Mouse (Mus musculus) heart, embryonic 12.5 days (tissue): ENCODE results near the gene 2010109A12Rik. TPM values are rescaled to one million over a fixed set of nuclear protein-coding genes. Genes with fewer than 3 reads are reported as not detected.

Experiments
- ATAC-seq: fragments of 200-750 bp; cut with Nextera tagmentation; 2 replicates; pipeline ENCODE4 v1.8.0; 2017; ENCODE audit warnings: moderate TSS enrichment, moderate library complexity; ENCODE audit not compliant: insufficient number of reproducible peaks, low FRiP score
- H3K27ac ChIP-seq: fragments of 300-500 bp; sonication (generic); 2 replicates; pipeline ENCODE4 v1.5.1; 2016; ENCODE audit warnings: mild to moderate bottlenecking, moderate library complexity; ENCODE audit not compliant: poor library complexity, severe bottlenecking
- H3K27me3 ChIP-seq: fragments of 300-500 bp; sonication (generic); replicated peaks from 2 replicates; pipeline ENCODE4 v1.6.1; 2016; ENCODE audit warnings: mild to moderate bottlenecking, moderate library complexity
- H3K36me3 ChIP-seq: fragments of 300-500 bp; sonication (generic); 2 replicates; pipeline ENCODE4 v1.6.1; 2016; ENCODE audit warnings: mild to moderate bottlenecking, moderate library complexity
- H3K4me1 ChIP-seq: fragments of 300-500 bp; sonication (generic); replicated peaks from 2 replicates; pipeline ENCODE4 v1.6.1; 2016; ENCODE audit warnings: mild to moderate bottlenecking
- H3K4me2 ChIP-seq: fragments of 300-500 bp; sonication (generic); 2 replicates; pipeline ENCODE4 v1.6.1; 2016; ENCODE audit warnings: mild to moderate bottlenecking, moderate library complexity
- H3K4me3 ChIP-seq: fragments of 300-500 bp; sonication (generic); 2 replicates; pipeline ENCODE4 v1.5.1; 2016; ENCODE audit warnings: mild to moderate bottlenecking
- H3K9ac ChIP-seq: fragments of 300-500 bp; sonication (generic); 2 replicates; pipeline ENCODE4 v1.6.1; 2016; ENCODE audit warnings: mild to moderate bottlenecking, moderate library complexity
- H3K9me3 ChIP-seq: fragments of 300-500 bp; sonication (generic); replicated peaks from 2 replicates; pipeline ENCODE4 v1.6.1; 2016; ENCODE audit warnings: mild to moderate bottlenecking, moderate library complexity
- WGBS: fragments of 180-500 bp; shearing (Covaris S2); methylation state at CpG from one replicate; pipeline ENCODE4 v1.1.7; 2016; 5-methylcytosine and 5-hydroxymethylcytosine counted together
- polyA plus RNA-seq: library from polyadenylated mRNA; unstranded; fragments of >200 nt; fragmentation: Nextera tagmentation; extraction: Ambion mirVana; gene quantifications from 2 replicates; pipeline ENCODE4 v1.2.1, GENCODE M21; 2016

2010109A12Rik gene
- polyA plus RNA-seq, 1 experiment from 2014 or later, result 1.9 TPM

DNA sequence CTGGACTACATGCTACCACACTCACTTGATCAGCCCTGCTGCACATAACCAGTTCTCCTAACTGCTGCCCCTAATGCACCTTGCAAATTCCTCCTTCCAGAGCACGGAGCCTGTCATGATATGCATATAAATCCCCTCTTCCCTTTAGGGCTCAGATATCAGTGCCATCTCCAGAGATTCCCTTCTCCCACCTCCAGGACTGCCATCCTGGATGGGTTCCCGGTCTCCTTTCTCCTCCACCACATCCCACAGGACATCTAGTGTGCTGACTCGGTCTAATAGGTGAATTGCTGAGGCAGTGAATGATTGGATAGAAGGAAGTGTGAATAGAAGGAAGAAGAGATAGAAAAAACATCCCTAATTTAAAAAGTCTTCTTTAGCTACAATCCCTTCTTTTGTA, 25.4 kb downstream of the 2010109A12Rik start:
- no peak for ATAC-seq
- Histone ChIP-seq H3K9ac (no peak overlapping the region), H3K9me3 (no peaks in the 10 kb centered on the region), H3K4me3 (no peak overlapping the region), H3K27ac (no peak overlapping the region), H3K4me2 (no peak overlapping the region), H3K4me1 (no peaks in the 10 kb centered on the region), H3K27me3 (0 out of 2 replicates have a peak, but pooled peaks cover 5% of the 10 kb centered on the region), H3K36me3 (no peaks in the 10 kb centered on the region)
- WGBS, result 66% methylated on average over 3 of the region's 3 CpGs

GRCm38 (mm10) chr5:93232838-93233237, 26.5 kb downstream of the 2010109A12Rik start:
- Histone ChIP-seq H3K4me3 (no peak overlapping the region), H3K27me3 (0 out of 2 replicates have a peak, but pooled peaks cover 5% of the 10 kb centered on the region), H3K36me3 (no peaks in the 10 kb centered on the region), H3K4me1 (no peaks in the 10 kb centered on the region), H3K9me3 (no peaks in the 10 kb centered on the region), H3K27ac (no peak overlapping the region), H3K9ac (no peak overlapping the region), H3K4me2 (no peak overlapping the region)
- WGBS, result 90% methylated on average over 2 of the region's 2 CpGs
- no peak for ATAC-seq

- 0 out of 2 replicates have a peak, but pooled peaks cover 5% of the 10 kb centered on the region for H3K27me3 ChIP-seq
- H3K9ac ChIP-seq, result no peak overlapping the region
- H3K36me3 ChIP-seq, result no peaks in the 10 kb centered on the region
- no peak overlapping the region for H3K4me3 ChIP-seq
- H3K4me2 ChIP-seq, result no peak overlapping the region
- H3K27ac ChIP-seq, result no peak overlapping the region
- ATAC-seq, result no peak
- no peaks in the 10 kb centered on the region for H3K9me3 ChIP-seq
- H3K4me1 ChIP-seq, result no peaks in the 10 kb centered on the region
- WGBS, result 74% methylated on average over 4 of the region's 4 CpGs
Observed at GRCm38 (mm10) chr5:93234130-93234529, 27.8 kb downstream of the 2010109A12Rik start.

DNA sequence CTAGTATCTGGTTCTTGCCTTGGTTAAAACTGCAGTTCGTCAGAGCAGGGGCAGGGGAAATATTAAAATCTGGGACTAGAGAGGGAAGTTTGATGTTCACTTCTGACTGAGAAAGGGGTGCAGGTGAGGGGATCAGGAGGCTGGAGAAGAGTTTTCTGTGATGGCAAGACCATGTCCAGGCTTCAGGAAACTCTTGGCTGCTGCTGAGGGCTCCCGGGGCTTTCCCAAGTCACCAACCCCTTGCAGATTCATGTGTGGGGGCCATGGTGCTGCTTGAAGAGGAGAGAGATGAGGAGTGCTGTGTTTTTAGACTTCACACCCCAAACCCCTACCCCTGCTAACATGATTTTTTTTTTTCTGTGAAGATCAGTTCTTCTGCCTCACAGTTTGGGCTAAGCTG, 28.3 kb downstream of the 2010109A12Rik start:
- 0 out of 2 replicates have a peak, but pooled peaks cover 5% of the 10 kb centered on the region for H3K27me3 ChIP-seq
- no peak for ATAC-seq
- WGBS, result 69% methylated on average over 2 of the region's 2 CpGs
- H3K4me3 ChIP-seq, result no peak overlapping the region
- H3K4me1 ChIP-seq, result no peaks in the 10 kb centered on the region
- H3K9me3 ChIP-seq, result no peaks in the 10 kb centered on the region
- no peak overlapping the region for H3K27ac ChIP-seq
- no peaks in the 10 kb centered on the region for H3K36me3 ChIP-seq
- H3K9ac ChIP-seq, result no peak overlapping the region
- no peak overlapping the region for H3K4me2 ChIP-seq

GRCm38 (mm10) chr5:93235888-93236287, 29.6 kb downstream of the 2010109A12Rik start:
- Histone ChIP-seq H3K4me2 (no peak overlapping the region), H3K4me3 (no peak overlapping the region), H3K27ac (no peak overlapping the region), H3K27me3 (0 out of 2 replicates have a peak, but pooled peaks cover 2% of the 10 kb centered on the region), H3K9me3 (no peaks in the 10 kb centered on the region), H3K36me3 (no peaks in the 10 kb centered on the region), H3K4me1 (peaks cover 6% of the 10 kb centered on the region; the same call in 1 of the 2 replicates), H3K9ac (no peak overlapping the region)
- no peak for ATAC-seq
- whole genome bisulfite sequencing, result 91% methylated on average over 3 of the region's 3 CpGs

- peaks cover 6% of the 10 kb centered on the region; the same call in 1 of the 2 replicates for H3K4me1 ChIP-seq
- no peak for ATAC-seq
Observed at GRCm38 (mm10) chr5:93236541-93236940, 30.2 kb downstream of the 2010109A12Rik start.

DNA sequence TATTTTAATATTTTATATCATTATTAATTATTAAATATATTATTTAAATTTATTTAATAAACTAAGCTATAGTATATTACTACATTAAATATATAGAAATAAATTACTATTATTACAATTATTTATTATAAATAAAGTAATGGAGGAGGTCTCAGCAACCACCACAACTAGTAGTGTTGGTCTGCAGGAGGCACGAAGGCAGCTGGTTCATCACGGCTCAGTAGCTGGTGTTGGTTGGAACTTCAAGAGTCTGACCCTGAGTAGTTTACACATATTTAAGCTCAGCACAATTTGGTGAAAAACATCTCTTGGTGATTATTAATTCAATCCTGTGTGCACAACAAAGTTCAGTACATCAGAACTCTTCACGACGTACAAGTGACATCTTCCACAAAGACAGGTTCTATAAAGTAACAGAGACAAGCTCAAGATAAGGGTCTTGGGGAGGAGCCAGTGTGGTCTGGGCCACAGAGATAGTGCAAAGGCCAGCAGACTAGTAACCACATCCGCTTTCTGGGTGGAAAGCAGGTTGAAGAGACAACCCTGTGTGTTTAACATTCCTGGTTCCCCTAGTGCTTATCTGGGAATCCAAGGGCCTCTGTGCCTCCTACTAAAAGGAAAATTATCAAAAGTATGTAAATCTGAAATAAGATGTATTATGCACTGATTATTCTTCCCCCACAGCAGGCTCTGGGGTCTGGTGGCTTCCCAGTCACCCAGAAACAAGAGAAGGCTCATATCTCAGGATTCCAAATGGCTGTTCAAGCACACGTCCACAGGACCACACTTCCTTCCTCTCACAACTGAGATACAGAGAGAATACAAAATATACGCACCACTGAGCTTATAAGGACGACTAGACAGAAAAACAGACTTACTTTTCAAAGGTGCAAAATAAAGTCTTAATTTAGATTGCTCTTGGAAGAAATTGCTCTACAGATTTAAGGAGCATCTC, 33.5 kb downstream of the 2010109A12Rik start:
- Histone ChIP-seq H3K4me2 (no peak overlapping the region), H3K27me3 (no peaks in the 10 kb centered on the region), H3K4me3 (no peak overlapping the region), H3K9me3 (peaks cover 6% of the 10 kb centered on the region; the same call in 1 of the 2 replicates), H3K36me3 (no peaks in the 10 kb centered on the region), H3K27ac (peak overlapping the region; percentile 41; the same call in 1 of the 2 replicates), H3K4me1 (peaks cover 6% of the 10 kb centered on the region; the same call in 1 of the 2 replicates), H3K9ac (no peak overlapping the region)
- ATAC-seq, result peak; percentile 94
- 41% methylated on average over 8 of the region's 8 CpGs for WGBS

More at GRCm38 (mm10) chr5:93236541-93236940, 30.2 kb downstream of the 2010109A12Rik start:
- H3K27me3 ChIP-seq, result no peaks in the 10 kb centered on the region
- H3K4me3 ChIP-seq, result no peak overlapping the region
- H3K4me2 ChIP-seq, result no peak overlapping the region
- no peak overlapping the region for H3K9ac ChIP-seq
- H3K27ac ChIP-seq, result no peak overlapping the region
- WGBS, result 80% methylated on average over 4 of the region's 4 CpGs
- H3K36me3 ChIP-seq, result no peaks in the 10 kb centered on the region
- H3K9me3 ChIP-seq, result no peaks in the 10 kb centered on the region

GRCm38 (mm10) chr5:93245280-93245679, 39.0 kb downstream of the 2010109A12Rik start:
- WGBS, result 81% methylated on average over 2 of the region's 2 CpGs

DNA sequence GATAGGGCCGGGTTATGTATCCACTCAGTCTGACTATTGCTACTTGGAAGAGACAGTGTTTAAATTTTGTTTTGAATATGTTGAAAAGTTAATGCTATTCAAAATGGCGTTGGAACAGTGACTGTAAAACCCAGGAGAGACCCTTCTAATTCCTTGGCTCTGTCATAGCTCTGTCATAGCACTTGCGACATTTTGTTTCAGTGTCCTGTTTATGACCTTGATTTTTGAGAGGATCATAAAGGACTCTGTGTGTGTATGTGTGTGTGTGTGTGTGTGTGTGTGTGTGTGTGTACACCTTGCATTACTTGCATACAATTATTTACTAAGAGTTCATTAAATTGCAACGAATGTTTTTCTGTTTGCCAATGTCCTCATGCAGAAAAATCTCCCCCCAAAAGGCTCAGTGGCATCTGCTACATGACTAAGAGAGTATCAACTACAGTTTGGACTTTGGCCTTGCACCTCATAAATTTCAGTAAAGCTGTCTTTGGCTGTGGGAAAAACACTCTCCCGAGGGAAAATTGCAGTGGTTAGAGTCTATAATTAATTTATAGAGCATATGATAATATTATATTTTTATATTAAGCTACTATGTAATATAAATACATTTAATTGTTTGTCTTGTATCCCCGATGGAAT, 43.7 kb downstream of the 2010109A12Rik start:
- Histone ChIP-seq H3K9ac (no peak overlapping the region), H3K4me1 (no peaks in the 10 kb centered on the region), H3K27me3 (no peaks in the 10 kb centered on the region), H3K4me2 (no peak overlapping the region), H3K27ac (no peak overlapping the region), H3K9me3 (0 out of 2 replicates have a peak, but pooled peaks cover 5% of the 10 kb centered on the region), H3K4me3 (no peak overlapping the region), H3K36me3 (no peaks in the 10 kb centered on the region)
- ATAC-seq, result no peak
- 76% methylated on average over 6 of the region's 6 CpGs for WGBS

More at GRCm38 (mm10) chr5:93245280-93245679, 39.0 kb downstream of the 2010109A12Rik start:
- H3K27ac ChIP-seq, result no peak overlapping the region
- no peak overlapping the region for H3K4me2 ChIP-seq
- H3K9ac ChIP-seq, result no peak overlapping the region
- H3K9me3 ChIP-seq, result peaks cover 6% of the 10 kb centered on the region; the same call in 1 of the 2 replicates
- H3K36me3 ChIP-seq, result no peaks in the 10 kb centered on the region
- no peak for ATAC-seq
- H3K4me3 ChIP-seq, result no peak overlapping the region
- H3K27me3 ChIP-seq, result no peaks in the 10 kb centered on the region
- no peaks in the 10 kb centered on the region for H3K4me1 ChIP-seq

GRCm38 (mm10) chr5:93251001-93251760, 44.9 kb downstream of the 2010109A12Rik start:
- H3K27ac ChIP-seq, result no peak overlapping the region
- 70% methylated on average over 12 of the region's 12 CpGs for WGBS

More at GRCm38 (mm10) chr5:93251001-93251760, 44.9 kb downstream of the 2010109A12Rik start:
- no peak for ATAC-seq
- no peaks in the 10 kb centered on the region for H3K4me1 ChIP-seq
- H3K36me3 ChIP-seq, result no peaks in the 10 kb centered on the region
- H3K4me2 ChIP-seq, result no peak overlapping the region
- H3K4me3 ChIP-seq, result no peak overlapping the region
- 0 out of 2 replicates have a peak, but pooled peaks cover 5% of the 10 kb centered on the region for H3K9me3 ChIP-seq
- H3K27me3 ChIP-seq, result no peaks in the 10 kb centered on the region
- H3K9ac ChIP-seq, result no peak overlapping the region
